Mouse (Mus musculus) urinary bladder, postnatal 14 days (tissue): ENCODE measurements around the gene Tchp.

ENCODE experiments used
- DNase-seq: peaks from one replicate; pipeline ENCODE4 v3.0.0; 2021; ENCODE audit warnings: low spot score

Tchp gene

DNA sequence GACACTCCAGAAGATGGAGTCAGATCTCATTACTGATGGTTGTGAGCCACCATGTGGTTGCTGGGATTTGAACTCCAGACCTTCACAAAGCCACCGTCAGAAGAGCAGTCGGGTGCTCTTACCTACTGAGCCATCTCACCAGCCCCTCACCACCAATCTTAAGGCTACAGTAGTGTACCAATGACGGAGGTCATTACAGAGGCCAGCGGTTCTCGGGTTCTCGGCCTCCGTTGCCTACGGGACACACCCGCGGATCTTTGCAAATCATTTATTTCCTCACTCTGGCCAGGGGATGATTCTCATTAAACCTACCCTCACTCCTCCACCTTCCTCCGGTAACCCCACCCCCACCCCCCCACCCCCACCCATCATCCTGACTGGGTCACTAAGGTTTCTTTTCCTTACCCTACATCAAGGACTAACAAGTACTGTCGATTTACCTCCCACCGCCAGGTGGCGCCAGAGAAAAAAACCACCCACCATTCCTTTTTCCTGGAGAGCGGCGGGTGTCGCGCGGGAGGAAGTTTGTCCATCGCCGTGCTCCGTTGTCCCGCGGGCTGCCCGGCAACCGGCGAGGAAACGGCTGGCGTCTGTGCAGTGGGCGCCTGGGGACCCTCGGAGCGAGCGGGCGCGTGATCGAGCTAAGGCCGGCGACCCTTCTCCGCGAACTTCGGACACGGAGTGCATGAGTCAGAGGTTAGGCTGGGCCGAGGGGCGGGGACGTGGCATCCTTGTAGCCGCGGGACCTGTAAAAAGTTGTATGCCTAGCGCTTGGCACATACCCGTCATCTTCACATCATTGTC is at the start of gene Tchp:
Gene Tchp (plus strand): TSS at position 496 of the 804 bp plus-strand sequence.
- DNase-seq, result peak; percentile 94

DNA sequence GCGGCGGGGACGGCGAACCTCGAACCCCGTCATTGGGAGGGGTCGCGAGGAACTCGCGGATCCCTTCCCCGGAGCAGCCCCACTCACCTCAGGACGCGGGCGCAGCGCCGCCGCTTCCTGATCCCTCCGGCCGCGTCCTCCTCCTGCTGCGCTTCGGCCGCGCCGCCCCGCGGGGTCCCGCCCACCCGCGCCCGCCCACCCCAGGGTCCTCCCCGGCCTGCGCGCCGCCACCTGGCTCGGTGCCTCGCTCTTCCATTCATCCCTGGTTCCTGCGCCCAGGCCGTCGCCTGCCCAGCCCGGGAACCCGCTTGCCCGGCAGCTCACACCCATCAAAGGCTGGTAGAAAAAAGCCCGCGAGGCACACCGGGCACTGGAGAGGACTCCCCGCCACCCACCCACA is 49.3 kb upstream of the Tchp start, which contains the start of gene Trpv4:
Gene Trpv4 (minus strand): TSS at position 167 of the 400 bp plus-strand sequence.
- peak; percentile 57 for DNase-seq

DNA sequence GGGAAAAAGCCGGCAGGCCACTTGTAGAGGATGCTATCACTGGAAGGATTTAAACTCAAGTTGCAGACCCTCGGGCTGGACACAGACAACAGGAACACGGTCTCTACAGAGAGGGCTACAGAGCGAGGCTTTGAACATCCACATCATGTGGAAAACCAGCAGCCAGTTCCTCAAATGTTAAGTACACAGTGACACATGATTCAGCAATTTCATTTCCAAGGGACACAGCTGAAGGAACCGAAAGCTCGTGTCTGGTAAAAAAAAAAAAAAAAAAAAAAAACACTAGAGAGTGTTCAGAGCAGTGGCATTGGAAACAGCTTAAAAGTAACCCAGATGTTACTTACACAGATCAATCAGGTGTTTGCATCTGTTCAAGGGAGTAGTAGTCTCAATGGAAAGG is 46.5 kb upstream of the Tchp start:
- no peak for DNase-seq

DNA sequence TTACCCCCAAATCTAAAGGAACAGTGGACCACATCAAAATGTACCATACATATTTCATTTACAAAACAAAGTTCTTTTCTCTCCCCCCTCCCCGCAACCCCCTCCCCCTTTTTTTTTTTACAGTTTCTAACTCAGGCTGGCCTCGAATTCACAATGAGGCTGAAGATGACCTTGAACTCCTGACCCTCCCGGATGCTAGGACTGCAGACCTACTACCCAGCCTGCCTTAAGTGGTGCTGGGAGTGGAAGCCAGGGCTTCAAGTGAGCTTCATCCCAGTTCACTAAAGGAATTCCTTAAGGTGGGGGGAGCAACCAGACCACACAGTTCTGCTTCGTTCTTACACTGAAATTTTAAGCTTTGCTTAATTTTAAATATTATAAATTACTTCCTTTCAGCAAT is 43.4 kb upstream of the Tchp start:
- DNase-seq, result no peak

DNA sequence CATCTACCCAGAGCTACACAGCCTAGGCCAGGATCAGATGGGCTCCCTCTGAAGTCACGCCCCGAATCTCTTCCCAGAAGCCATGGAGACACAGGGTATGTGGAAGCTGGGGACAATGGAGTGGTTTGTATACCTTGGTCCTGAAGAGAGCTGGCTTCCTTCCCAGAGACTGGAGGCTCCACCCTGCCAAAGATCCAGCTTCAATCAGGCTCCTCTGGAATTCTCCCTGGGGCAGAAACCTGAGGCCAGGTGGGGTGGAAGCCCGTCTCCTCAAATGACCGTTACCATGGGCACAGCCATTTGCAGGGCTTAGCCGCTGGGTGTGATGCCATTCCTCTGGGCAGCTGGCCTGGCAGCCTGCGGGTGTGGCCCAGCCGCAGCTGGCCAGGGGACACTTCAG is 42.8 kb upstream of the Tchp start:
- DNase-seq, result no peak

DNA sequence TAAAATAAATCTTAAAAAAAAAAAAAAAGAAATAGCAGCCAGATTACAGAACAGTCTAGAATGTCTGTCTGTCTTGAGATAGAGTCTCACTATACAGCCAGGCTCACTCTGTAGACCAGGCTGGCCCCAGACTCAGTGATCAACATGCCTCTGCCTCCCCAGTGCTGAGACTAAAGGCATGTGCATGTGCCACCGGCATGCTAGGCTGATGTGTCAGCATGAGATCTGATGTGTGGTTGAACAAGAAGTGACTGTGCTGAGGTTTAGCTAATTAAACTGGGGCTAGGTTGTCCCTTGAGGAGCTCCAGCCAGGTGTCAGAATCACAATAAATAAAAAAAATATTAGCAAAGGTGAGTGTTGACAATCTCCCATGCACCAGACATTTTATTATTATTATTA is 40.9 kb upstream of the Tchp start:
- no peak for DNase-seq

DNA sequence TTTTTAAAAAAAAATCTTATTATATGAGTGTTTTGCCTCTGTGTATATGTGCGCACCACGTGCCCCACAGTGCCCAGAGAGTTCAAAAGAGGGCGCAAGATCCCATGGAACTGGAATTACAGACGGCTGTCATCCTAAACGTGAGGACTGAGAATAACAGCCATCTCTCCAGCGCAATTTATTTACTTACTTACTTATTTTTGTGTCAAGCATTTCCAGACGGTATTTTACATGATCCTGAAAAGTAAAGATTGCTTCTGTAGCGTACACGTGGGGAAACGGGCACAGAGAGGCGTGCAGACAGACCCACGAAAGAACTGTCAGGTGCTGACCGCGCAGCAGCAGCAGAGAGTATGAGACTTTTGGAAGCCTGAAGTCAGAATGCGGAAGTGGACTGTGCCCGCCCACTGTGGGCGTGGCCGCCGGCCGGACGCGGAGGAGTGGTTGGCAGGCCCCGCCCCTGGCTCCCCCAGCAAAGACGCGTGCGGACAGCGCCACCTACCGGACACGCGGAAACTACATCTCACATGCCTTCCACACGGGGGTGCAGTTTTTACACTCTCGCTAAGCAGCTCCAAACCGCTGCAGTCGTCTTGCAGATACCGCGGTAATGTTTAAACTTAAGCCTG is 40.2 kb upstream of the Tchp start:
- DNase-seq, result peak; percentile 98

DNA sequence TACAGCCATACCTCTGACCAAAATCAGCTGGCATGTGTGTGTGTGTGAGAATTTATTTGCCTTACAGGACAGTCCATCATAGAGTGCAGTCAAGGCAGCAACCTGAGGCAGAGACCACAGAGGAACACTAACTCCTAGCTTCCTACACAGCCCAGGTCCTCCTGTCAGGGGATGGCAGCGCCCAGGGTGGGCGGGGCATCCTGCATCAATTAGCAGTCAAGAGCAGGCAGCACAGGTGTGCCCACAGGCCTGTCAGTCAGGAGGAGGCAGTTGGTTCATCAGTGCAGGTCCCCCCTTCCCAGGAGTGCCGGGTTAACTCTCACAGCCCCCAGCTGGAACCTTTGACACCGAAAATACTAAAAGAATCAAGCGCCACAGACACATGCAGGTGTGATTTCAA is 38.5 kb upstream of the Tchp start:
- no peak for DNase-seq

DNA sequence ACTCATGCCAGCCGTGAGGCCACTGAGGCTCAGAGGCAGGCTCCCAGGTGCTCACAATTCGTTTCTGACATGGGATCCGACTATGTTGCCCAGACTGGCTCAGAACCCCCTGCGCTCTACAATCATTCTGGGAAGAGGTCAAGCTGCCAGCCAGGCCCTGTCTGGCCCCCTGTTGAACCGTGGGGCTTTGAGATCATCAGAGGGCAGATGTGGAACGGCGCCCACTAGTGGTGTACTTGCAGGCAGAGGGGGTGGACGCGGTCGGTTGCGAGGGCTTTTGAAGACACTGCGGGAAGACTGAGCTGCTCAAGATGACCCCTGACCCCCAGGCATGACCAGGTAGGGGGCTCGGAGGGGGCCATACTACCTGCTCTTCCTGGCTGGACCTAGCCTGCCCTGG is 34.4 kb upstream of the Tchp start:
- no peak for DNase-seq

DNA sequence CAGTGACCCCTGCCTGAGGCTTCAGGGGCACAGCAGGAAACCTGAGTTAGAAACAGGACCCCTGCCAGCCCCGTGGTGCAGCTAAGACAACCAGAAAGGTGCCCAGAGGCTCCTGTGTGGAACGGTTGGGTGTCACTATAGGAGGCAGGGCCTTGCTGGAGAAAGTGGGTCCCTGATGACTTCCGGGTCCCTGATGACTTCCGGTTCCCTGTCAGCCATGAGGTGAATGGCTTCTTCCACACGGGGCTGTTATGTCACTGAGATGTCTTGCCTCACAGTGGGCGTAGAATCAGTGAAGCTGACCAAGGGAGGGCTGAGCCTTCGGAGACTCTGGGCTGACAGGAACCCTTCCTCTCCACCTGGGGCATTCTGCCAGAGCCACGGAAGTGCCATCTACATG is 33.0 kb upstream of the Tchp start:
- no peak for DNase-seq

DNA sequence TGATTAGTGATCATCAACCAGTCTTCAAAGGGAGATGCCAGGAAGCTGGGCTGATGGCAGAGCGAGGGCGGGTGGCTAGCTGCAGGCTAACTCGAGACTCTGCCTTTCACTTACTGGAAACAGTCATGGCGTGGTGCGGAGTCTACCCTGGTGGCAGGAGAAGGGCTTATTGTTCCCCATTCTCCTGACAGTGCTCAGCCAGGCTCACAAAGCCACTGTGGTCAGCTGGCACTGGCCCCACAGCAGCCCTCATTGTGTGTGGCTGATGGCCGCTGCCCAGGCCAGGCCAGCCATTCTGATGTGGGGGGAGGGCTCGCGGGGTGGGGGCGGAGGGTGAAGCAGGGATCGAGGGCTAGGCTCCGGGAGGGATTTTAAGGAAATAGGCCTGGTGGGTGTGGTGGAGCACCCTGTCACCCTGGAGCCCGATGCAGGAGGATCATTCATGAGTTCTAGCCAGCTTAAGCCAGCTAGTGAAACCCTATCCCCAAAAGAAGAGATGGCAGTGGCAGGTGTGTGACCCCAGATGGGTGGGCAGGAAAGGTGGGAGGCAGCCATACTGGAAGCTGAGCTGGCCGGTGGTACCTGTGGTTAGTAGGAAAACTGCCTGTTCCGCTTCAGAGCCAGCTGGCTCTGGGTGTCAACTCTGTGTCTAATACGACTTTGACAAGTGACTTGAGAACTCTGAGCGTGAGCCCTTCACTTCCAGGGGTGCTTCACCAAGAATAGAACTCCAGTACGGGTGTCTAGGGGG is 27.5 kb upstream of the Tchp start:
- no peak for DNase-seq

DNA sequence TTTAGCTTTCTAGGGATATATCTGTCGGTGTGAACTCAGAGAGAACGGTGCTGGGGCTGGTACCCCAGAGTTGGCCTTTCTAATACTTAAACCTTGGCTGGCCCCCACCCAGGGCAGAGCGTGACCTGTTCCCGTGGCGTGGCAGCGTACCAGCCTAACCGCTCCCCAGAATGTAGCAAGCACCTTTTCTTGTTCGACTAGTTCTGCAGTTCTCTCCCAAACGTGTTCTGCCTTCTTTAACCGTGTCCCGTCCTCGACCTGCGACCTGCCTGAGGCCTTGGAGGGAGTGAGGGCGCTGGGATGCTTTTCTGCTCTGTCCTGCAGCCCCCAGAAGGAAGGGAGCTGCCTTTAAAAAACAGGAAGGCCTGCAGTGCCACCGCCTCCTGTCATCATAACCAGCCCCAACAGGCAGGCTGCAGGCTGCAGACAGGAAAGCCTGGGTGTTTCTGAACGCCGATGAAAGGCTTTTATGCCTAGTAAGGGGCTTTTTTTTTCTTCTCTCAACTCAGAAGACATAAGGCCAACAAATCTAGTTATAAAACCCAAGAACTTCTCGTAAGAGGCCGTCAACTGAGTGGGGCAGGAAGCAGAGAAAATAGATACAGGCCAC is 26.8 kb upstream of the Tchp start:
- DNase-seq, result peak; percentile 75

DNA sequence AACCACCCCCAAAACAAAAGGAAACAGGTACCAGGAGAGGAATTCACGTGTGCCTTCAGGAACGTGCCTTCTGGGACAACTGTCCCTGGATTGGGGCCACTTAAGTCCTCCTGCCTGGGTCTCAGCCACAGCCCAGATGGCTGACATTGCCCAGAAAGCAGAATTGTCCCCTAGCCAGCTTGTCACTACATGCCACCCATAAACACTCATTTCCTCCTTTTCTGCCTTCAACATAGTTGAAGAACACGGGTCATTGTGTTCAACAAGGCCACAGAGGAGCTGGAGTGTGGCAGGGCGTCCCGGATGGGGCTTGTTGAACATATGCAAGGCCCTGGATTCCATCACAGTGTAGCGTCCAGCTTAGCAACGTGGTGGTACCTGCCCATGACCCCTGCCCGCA is 25.8 kb upstream of the Tchp start:
- DNase-seq, result no peak

DNA sequence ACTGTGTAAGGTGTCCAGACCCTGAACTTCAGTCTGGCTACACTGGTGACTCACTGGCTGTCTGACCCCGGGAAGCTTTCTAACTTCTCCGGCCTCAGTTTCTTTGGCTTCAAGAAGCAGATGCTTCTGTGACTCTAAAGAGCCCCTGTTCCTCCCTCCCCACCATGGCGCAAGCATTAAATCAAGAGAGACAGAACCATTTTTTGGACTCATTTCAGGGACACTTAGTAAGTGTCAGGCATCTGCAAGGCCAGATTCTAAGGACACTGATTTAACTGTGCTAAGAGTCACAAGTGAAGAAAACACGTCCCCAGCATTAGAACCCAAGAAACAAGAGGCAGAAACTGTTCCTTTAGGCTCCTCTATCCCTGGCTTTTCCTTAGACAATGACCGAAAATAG is 21.6 kb upstream of the Tchp start:
- DNase-seq, result no peak

DNA sequence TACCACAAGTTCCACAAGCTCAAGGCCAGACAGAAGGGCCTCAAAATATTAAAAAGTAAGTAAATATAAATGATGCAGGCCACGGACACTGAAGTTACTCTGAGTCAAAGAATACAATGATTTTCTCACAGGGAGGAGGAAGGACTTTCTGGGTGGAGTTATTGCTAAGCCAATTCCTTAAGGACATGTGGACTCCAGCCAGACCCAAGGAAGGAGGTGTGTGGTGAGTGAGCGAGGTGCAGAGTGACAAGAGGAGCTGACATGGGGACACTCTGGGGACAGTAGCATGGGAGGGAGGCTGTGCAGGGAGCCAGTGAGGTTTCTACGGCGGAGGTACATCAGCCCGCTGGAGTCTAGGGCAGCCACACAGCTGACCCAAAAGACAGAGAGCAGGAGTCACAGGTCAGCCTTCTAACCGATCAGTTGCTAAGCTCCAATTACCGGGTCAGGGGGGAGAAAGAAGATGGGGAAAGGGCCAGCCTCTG is 20.8 kb upstream of the Tchp start:
- no peak for DNase-seq

DNA sequence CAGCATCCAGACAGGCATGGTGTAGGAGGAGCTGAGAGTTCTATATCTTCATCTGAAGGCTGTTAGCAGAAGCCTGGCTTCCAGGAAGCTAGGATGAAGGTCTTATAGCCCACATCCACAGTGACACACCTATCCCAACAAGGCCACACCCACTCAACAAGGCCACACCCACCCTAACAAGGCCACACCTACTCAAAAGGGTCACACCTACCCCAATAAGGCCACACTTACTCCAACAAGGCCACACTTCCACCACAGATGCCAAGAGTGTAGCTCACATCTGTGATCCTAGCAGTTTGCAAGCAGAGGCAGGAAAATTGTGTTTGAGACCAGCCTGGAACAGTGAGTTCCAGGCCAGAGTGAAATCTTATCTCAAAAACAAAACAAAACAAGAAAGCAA is 19.7 kb upstream of the Tchp start:
- no peak for DNase-seq

DNA sequence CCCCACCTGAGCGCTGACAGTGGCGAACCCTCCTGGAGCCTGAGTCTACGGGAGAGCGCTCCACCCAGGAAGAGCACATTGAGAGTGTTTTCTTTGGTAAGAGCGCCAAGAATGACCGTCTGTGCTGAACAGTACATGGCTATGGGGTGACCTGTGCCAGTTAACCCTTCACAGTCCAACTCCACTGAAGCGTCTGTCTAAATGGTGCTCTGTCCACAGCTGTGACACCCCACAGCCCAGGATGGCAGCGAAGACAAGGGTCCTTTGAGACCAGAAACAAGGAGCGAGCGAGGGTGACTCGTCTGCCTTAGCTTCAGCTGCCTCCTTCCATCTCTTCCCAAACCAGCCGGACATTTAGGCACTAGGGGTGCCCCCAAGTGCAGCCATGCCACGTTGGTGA is 18.9 kb upstream of the Tchp start:
- DNase-seq, result no peak

DNA sequence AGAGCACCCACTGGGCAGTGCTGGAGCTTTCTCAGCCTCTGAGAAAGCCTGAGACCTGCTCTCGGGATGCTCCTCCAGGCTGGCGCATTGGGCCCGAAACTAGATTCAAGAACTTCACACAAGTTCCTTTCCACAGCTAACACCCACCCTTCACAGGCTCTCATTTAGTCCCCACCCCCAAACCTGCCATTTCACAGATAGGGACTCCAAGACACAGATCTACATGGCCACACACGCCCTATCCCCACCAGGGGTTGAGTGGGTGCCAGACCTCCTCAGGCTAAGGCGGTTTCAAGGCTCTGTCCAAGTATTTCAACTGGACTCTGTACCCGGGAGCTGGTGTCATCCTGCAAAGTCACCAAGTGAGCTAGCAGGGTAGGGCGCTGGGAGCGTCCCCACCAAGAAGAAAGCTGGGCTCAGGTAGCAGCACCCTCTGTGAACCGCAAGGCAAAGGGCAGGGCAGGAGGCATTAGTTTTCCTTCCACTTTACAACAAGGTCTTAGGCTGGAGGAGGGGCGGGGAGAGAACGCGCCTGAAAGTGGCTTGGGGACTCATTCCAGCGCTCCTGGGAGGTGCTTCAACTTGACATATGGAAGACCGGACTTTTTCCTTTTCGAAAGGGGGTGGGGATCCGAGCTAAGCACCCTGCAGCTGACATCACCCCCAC is 17.7 kb upstream of the Tchp start:
- DNase-seq, result no peak

DNA sequence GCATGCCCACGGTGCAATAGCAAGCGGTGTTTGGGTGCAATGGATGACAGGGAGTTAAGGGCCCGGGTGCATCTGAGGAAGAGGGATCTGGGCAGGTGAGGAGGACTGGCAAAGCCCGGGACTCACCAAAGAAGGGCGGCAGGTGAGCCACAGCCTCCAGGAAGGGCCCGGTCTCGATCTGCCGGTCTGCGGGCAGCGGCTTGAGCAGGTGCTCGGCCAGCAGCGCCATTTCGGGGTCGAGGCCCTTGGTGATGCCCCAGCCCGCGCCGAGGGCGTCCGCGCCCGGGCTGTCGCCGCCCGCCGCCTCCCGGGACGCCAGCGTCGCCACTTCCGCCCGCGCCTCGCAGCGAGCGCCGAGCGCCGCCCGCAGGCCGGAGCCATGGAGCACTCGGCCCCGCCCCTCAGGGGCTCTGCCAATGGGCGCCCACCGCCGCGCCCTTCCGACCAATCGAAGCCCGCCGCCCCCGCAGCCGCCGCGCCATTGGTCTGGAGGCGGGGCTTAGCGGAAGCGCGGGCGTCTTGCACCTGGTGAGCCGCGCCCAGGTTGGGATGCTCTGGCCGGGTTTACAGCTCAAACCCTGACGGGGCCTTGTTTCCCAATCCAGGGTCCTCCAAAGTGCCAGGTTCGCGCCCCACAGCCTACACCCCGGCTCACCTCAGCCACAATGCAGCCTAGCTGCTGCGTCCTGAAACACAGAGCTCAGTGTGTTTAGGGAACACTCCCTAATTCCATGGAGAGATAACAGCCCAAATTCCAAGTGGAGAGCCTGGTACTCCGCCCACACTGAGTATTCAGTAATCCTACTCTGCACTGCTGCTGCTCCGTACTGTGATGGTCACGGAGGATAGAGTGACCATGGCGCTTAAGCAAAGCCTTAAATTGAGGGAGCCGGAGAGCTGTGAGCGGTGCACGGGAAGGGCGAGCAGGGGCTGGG is 16.7 kb upstream of the Tchp start, which contains the start of gene Gltp:
Gene Gltp (minus strand): TSS at position 352 of the 935 bp plus-strand sequence.
- peak; percentile 93 for DNase-seq

DNA sequence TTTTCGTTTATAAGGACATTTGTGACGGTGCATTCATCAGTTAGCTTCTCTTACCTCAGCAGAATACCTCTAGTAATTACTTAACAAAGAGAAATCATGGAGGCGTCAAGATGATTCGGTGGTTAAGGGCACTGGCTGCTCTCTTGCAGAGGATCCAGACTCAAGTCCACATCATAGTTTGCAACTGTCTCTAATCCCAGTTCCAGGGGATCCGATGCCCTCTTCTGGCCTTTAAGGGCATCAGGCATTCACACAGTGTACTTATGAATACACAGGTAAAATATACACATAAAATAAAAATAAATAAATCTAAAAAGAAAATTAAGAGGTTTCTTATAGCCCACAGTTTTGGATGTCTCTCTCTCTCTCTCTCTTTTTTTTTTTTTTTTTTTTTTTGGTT is 11.8 kb upstream of the Tchp start:
- no peak for DNase-seq

DNA sequence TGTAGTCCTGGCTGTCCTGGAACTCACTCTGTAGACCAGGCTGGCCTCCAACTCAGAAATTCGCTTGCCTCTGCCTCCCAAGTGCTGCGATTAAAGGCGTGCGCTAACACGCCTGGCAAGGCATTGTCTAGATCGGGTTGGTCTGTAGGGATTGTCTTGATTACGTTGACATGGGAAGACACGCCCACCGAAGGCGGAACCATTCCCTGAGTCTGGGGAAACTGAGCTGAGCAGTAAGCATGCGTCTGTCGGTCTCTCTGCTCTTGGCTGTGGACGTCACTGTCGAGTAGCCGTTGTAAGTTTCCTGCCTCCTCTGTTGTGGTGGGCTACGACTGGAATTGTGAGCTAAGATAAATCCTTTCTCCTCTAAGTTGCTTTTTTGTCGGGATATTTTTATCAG is 10.6 kb upstream of the Tchp start:
- no peak for DNase-seq
